9 mouse cellular contexts compared by ENCODE assay signal in the genomic region with DNA sequence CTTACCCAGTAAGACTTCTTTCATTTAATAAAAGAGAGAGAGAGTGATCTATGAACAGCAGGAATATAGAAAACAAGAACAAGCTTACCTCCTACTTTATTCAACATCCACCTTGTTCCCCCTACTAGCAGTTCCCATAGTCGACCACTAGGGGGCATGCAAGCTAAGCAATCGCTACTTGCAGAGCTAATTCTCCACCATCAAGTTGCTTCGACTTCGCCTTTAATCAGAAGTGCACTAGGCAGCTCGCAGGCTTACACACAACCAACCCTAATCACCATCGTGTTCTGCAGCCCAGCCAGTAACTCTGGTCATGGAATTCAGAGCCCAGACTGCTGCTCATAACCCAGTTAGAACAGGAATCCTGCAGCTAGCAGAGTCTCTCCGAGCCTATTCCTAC. TPM values are rescaled to one million over a fixed set of nuclear protein-coding genes. Genes with fewer than 3 reads are reported as not detected.
DNase-seq lines count a peak whose midpoint lies in the region; ATAC-seq and TF ChIP-seq lines count a peak whose summit lies in the region.
"Had no signal": no experiment of that assay in that cellular context is flagged by ENCODE, and none has a peak within 500 bp of the region (broad histone marks: within the 10 kb centered on the region; RNA-seq: fewer than 3 reads in every experiment).

No protein-coding gene starts in this region.

- H3K27me3 ChIP-seq in Patski: peaks cover 6% of the 10 kb centered on the region
- H3K27me3 ChIP-seq: lung, embryonic 15.5 days had no signal

- peak; percentile 93 for TF ChIP-seq CTCF in Patski (IDR thresholded peaks at IDR 0.05)

- CTCF ChIA-PET in Patski (lab: Charles Lee): interaction anchor here (0.6 to 2.5 kb wide), 8 partner anchors 12 to 165 kb away, joined by 3 to 43 read pairs (median 3); a partner anchor contains a TSS

- in situ Hi-C loops in Patski (cut with MboI; ENCODE audit: low pct_unique_long_range_greater_than_20kb): no loop called here

- DNase-seq in Patski (ENCODE audit: low read depth, low spot score): no peak
- DNase-seq in cerebellum, adult 18-20 months: peak; percentile 85
- DNase-seq in layer of hippocampus, postnatal 25 days (ENCODE audit: extremely low spot score in 1 of 2, low spot score in 1 of 2): peak; percentile 66 to 88
- DNase-seq in right cerebral cortex, postnatal 25 days: peak; percentile 78
- peak; percentile 67 to 79 for DNase-seq in urinary bladder, postnatal 36 days (ENCODE audit: low spot score in 2 of 2)

- no peak for ATAC-seq in Patski
- peak; percentile 91 for ATAC-seq in frontal cortex, adult (ENCODE audit: low TSS enrichment)
- ATAC-seq in hematopoietic stem cell, adult 5-6 weeks (replicated peaks in 1 of 2; ENCODE audit: insufficient read depth in 1 of 2, low FRiP score in 2 of 2, low TSS enrichment in 1 of 2, low read depth in 1 of 2, poor library complexity in 2 of 2, severe bottlenecking in 2 of 2): peak; percentile 65 to 85; a peak in 3 of 4 replicates
- peak; percentile 75 for ATAC-seq in megakaryocyte-erythroid progenitor cell, adult 5-6 weeks (replicated peaks; ENCODE audit: low FRiP score, low TSS enrichment, poor library complexity, severe bottlenecking)

- POLR2A ChIA-PET in Patski (lab: Charles Lee): no interaction called here

RNA-seq across cellular contexts. Expression of a gene that starts 17.9 kb away (rescaled TPM):
- polyA plus RNA-seq in Patski (2021): 73.0 TPM
- total RNA-seq in hematopoietic stem cell, adult 5-6 weeks (2017): 0.10 TPM in 1 of 2 replicates, not detected in the other
- total RNA-seq in layer of hippocampus, postnatal 25 days (2021): 100 to 1,000 TPM; 420 to 434 TPM
- total RNA-seq in megakaryocyte-erythroid progenitor cell, adult 5-6 weeks (2014; fragmentation: Nextera tagmentation): not detected in 2 replicates
- not detected in 2 replicates for total RNA-seq in megakaryocyte-erythroid progenitor cell, adult 5-6 weeks (2017)

RNA-seq across cellular contexts. Expression of a gene that starts 18.1 kb away (rescaled TPM):
- 0.39 TPM for polyA plus RNA-seq in Patski (2021)
- total RNA-seq in hematopoietic stem cell, adult 5-6 weeks (2017): not detected in 2 replicates
- 10 to 100 TPM; 10.9 to 13.2 TPM for total RNA-seq in layer of hippocampus, postnatal 25 days (2021)
- not detected in 2 replicates for total RNA-seq in megakaryocyte-erythroid progenitor cell, adult 5-6 weeks (2014; fragmentation: Nextera tagmentation)
- total RNA-seq in megakaryocyte-erythroid progenitor cell, adult 5-6 weeks (2017): not detected in 2 replicates

RNA-seq across cellular contexts. Expression of a gene that starts 35.3 kb away (rescaled TPM):
- polyA plus RNA-seq in Patski (2021): 1,082 TPM
- total RNA-seq in hematopoietic stem cell, adult 5-6 weeks (2017): 54.6 and 80.4 TPM in 2 replicates
- 100 to 1,000 TPM; 389 to 459 TPM for total RNA-seq in layer of hippocampus, postnatal 25 days (2021)
- 479 and 484 TPM in 2 replicates for total RNA-seq in megakaryocyte-erythroid progenitor cell, adult 5-6 weeks (2014; fragmentation: Nextera tagmentation)
- 60.4 and 80.0 TPM in 2 replicates for total RNA-seq in megakaryocyte-erythroid progenitor cell, adult 5-6 weeks (2017)

RNA-seq across cellular contexts. Expression of a gene that starts 45.9 kb away (rescaled TPM):
- 35.2 TPM for polyA plus RNA-seq in Patski (2021)
- 29.9 and 37.0 TPM in 2 replicates for total RNA-seq in hematopoietic stem cell, adult 5-6 weeks (2017)
- 10 to 100 TPM; 11.5 to 17.4 TPM for total RNA-seq in layer of hippocampus, postnatal 25 days (2021)
- 22.1 and 34.8 TPM in 2 replicates for total RNA-seq in megakaryocyte-erythroid progenitor cell, adult 5-6 weeks (2014; fragmentation: Nextera tagmentation)
- total RNA-seq in megakaryocyte-erythroid progenitor cell, adult 5-6 weeks (2017): 10.5 and 13.9 TPM in 2 replicates

RNA-seq across cellular contexts. Expression of a gene that starts 51.6 kb away (rescaled TPM):
- polyA plus RNA-seq in Patski (2021): 10.2 TPM
- 16.7 and 18.6 TPM in 2 replicates for total RNA-seq in hematopoietic stem cell, adult 5-6 weeks (2017)
- 10 to 100 TPM; 21.5 to 22.5 TPM for total RNA-seq in layer of hippocampus, postnatal 25 days (2021)
- 12.1 and 12.7 TPM in 2 replicates for total RNA-seq in megakaryocyte-erythroid progenitor cell, adult 5-6 weeks (2014; fragmentation: Nextera tagmentation)
- 9.2 and 10.0 TPM in 2 replicates for total RNA-seq in megakaryocyte-erythroid progenitor cell, adult 5-6 weeks (2017)

Comparison
In these comparisons a context has a peak if more than half of its experiments do, and no peak if none do; other contexts are left out.
1. RNA of a gene that starts 17.9 kb away (total RNA-seq): 420 to 434 TPM in layer of hippocampus, postnatal 25 days; 0.10 TPM in hematopoietic stem cell, adult 5-6 weeks and not detected in megakaryocyte-erythroid progenitor cell, adult 5-6 weeks; every median in the first group is over 100 times any median in the second.
2. RNA of a gene that starts 18.1 kb away (total RNA-seq): 10.9 to 13.2 TPM in layer of hippocampus, postnatal 25 days; not detected in hematopoietic stem cell, adult 5-6 weeks and not detected in megakaryocyte-erythroid progenitor cell, adult 5-6 weeks; every median in the first group is over 10 times any median in the second.